Mouse (Mus musculus) liver, embryonic 14 days (tissue): Measurements from ENCODE around the gene Wfdc21. TPM values are rescaled to one million over a fixed set of nuclear protein-coding genes. Genes with fewer than 3 reads are reported as not detected.

ENCODE experiments used
- polyA plus RNA-seq: library from polyadenylated mRNA; depleted of rRNA; stranded (reverse); fragments of >200 nt; gene quantifications from 2 replicates; pipeline ENCODE4 v1.2.3, GENCODE M21; 2012; rRNA removed

The Wfdc21 gene
- polyA plus RNA-seq, result 4.8 and 7.4 TPM in 2 replicates

DNA sequence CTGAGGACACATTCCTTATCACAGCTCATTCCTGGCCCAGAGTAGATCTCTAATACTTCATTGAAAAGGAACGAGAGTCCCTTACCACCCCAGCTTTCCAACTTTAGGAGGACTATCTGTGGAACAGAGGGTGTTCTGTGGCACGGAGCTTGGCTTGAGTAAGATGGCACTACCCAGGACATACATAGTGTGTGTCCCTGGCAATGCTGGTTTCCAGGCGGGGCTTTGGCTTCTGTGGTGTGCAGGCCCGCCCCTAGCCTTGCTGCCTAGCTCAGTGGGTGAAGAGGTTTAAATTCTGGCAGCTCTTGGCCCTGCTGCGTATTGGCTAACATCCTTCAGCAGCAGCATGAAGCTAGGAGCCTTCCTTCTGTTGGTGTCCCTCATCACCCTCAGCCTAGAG lies at the start of gene Wfdc21:
Wfdc21 (plus strand) TSS at position 260 of the 400 bp plus-strand sequence.

DNA sequence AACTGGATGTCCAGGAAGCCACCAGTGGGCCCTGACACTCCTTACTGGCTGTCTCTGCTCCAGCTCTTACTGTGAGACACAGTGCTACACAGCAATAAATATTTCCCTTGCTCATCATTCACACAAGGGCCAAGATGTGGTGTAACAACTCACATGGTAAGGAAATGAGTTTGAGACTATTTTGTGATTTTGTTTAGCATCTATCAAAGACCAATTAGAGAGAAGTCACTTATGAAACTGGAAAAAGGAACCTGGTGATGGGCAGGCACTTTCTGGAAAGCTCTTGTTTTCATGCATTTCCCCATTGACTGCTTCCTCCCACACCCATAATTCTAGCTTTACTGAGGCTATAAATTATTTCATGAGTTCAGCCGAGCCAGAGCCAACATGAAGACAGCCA lies 43.0 kb upstream of the Wfdc21 start, which contains the start of gene Wfdc17:
Wfdc17 (plus strand) TSS at position 287 of the 400 bp plus-strand sequence.

DNA sequence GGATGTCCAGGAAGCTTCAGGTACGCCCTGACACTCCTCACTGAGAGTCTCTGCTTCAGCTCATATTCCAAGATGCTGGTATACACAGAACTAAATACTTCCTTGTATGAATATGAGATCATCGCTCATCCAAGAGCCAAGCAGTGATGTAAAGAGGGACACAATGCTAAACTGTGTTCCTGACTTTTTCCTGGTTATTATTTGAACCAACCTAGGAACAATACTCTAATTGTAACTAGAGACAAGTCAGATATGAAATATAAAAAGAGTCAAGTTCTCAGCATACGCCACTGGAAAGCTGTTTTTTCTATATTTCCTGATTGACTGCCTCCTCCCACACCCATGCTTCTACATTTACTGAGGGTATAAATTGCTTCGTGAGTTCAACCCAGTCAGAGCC lies 38.0 kb upstream of the Wfdc21 start, which contains the start of gene Wfdc18:
Wfdc18 (plus strand) TSS at position 301 of the 400 bp plus-strand sequence.

DNA sequence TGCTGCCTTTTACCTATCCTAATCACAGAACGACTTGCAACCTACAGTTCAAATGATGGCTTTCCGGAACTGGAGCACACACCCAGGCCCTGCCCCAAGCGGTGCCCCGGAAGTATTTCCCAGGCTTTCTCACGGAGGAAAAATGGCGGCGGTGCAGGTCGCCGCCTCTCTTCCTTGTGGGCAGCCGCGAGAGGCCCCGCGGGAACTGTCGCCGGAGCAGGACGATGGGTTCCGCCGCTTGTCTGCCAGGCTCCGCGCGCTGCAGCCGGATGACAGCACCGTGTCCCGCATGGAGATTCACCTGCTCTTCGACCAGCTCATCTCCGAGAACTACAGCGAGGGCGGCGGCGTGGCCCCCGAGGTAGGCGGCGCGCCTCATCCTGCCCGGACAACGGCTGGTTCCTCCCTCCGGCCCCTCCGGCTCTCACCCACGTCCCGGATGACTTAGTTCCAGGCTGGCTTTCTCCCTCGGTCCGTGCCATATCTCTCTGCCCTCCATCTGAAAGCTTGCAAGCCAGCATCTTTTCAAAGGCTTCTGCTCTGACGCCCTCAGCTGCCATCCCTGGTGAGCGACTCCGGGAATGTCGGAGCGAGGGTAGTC lies 6.9 kb downstream of the Wfdc21 start, which contains the start of gene Heatr6:
Heatr6 (plus strand) TSS at position 116 of the 601 bp plus-strand sequence.

Other genes starting within 250 kb of the Wfdc21 start
- not detected in 2 replicates for gene Heatr9, start 224.8 kb upstream of the Wfdc21 start, polyA plus RNA-seq
- 0.29 and 0.35 TPM in 2 replicates for gene Ccl5, start 216.4 kb upstream of the Wfdc21 start, polyA plus RNA-seq
- 8.0 and 10.2 TPM in 2 replicates for gene Ccl9, start 168.3 kb upstream of the Wfdc21 start, polyA plus RNA-seq
- 2.4 and 3.8 TPM in 2 replicates for gene Ccl6, start 153.9 kb upstream of the Wfdc21 start, polyA plus RNA-seq
- not detected in 2 replicates for gene Rpl9-ps1, start 101.3 kb upstream of the Wfdc21 start, polyA plus RNA-seq
- 0.66 and 1.0 TPM in 2 replicates for gene Ccl3, start 97.6 kb upstream of the Wfdc21 start, polyA plus RNA-seq
- 0.31 and 0.66 TPM in 2 replicates for gene Ccl4, start 84.4 kb upstream of the Wfdc21 start, polyA plus RNA-seq
- gene Wfdc17, start 42.9 kb upstream of the Wfdc21 start, polyA plus RNA-seq, result 6.2 and 8.7 TPM in 2 replicates
- gene Wfdc18, start 37.9 kb upstream of the Wfdc21 start, polyA plus RNA-seq, result 0.11 TPM in 1 of 2 replicates, not detected in the other
- 3.8 and 4.4 TPM in 2 replicates for gene Heatr6, start 6.8 kb downstream of the Wfdc21 start, polyA plus RNA-seq
- 1.7 and 1.9 TPM in 2 replicates for gene Hnf1b, start 103.1 kb downstream of the Wfdc21 start, polyA plus RNA-seq
- gene Ddx52, start 195.1 kb downstream of the Wfdc21 start, polyA plus RNA-seq, result 8.8 and 10.2 TPM in 2 replicates
- 3.7 and 4.1 TPM in 2 replicates for gene Synrg, start 217.5 kb downstream of the Wfdc21 start, polyA plus RNA-seq